ENCODE assay signal across 8 mouse cellular contexts in the genomic region with DNA sequence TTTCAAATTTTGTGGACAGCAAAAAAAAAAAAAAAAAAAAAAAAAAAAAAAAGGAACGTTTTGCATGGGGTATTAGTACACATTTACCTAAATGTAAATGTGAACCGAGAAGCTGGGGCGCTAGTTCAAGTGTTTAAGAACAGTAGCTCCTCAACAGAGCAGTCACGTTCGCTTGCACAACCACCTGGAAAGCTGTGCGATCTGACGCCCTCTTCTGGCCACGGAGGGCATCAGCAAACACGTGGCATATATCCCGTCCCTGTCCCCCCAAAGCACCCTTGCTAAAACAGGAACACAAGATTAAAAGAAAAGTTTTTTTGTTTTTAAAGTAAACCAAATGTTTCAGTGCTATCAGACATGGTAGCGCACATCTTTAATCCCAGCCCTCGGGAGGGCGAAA. TPM values are rescaled to one million over a fixed set of nuclear protein-coding genes. Genes with fewer than 3 reads are reported as not detected.
DNase-seq lines count a peak whose midpoint lies in the region; ATAC-seq and TF ChIP-seq lines count a peak whose summit lies in the region.

No protein-coding gene starts in this region.

- H3K27me3 ChIP-seq in forebrain, embryonic 16.5 days (replicated peaks; ENCODE audit: control insufficient read depth, insufficient read depth, low read length): no peaks in the 10 kb centered on the region
- no peaks in the 10 kb centered on the region for H3K27me3 ChIP-seq in kidney, postnatal 0 days (ENCODE audit: insufficient read depth, low read length)

- H3K36me3 ChIP-seq in forebrain, embryonic 16.5 days (ENCODE audit: control insufficient read depth, insufficient read depth): peaks cover 2% of the 10 kb centered on the region; the same call in 1 of the 2 replicates
- peaks cover 11% of the 10 kb centered on the region; the same call in 1 of the 2 replicates for H3K36me3 ChIP-seq in kidney, postnatal 0 days (ENCODE audit: insufficient read depth, low read length)
- H3K36me3 ChIP-seq in macrophage (ENCODE audit: inconsistent target): 0 out of 2 replicates have a peak, but pooled peaks cover 6% of the 10 kb centered on the region

- peak overlapping the region; percentile 97 for H3K4me3 ChIP-seq in forebrain, embryonic 16.5 days (replicated peaks; ENCODE audit: low read length)
- H3K4me3 ChIP-seq in kidney, postnatal 0 days (replicated peaks; ENCODE audit: low read depth, low read length): peak overlapping the region; percentile 96
- peak overlapping the region; percentile 53 for H3K4me3 ChIP-seq in macrophage (ENCODE audit: inconsistent target)

- peak overlapping the region; percentile 81 for H3K4me2 ChIP-seq in forebrain, embryonic 16.5 days (ENCODE audit: low read length)
- H3K4me2 ChIP-seq in kidney, postnatal 0 days (ENCODE audit: low read length): peak overlapping the region; percentile 55

- TF ChIP-seq CTCF in brain, embryonic 14.5 days (IDR thresholded peaks at IDR 0.05; ENCODE audit: borderline replicate concordance, extremely low read depth, insufficient read depth, insufficient read length): peak; percentile 69
- TF ChIP-seq CTCF in kidney, postnatal 0 days (IDR thresholded peaks at IDR 0.05; ENCODE audit: low read depth): peak; percentile 71

- no peak overlapping the region for H3K27ac ChIP-seq in forebrain, embryonic 16.5 days (ENCODE audit: low read length)
- H3K27ac ChIP-seq in kidney, postnatal 0 days: peak overlapping the region; percentile 96
- peak overlapping the region; percentile 37 for H3K27ac ChIP-seq in macrophage

- peak overlapping the region; percentile 92; the same call in 1 of the 2 replicates for H3K9ac ChIP-seq in forebrain, embryonic 16.5 days (replicated peaks; ENCODE audit: low read depth, low read length)
- H3K9ac ChIP-seq in kidney, postnatal 0 days (ENCODE audit: low read depth, low read length): peak overlapping the region; percentile 92

- TF ChIP-seq POLR2A in brain, embryonic 14.5 days (IDR thresholded peaks at IDR 0.05; ENCODE audit: borderline replicate concordance, extremely low read depth, insufficient read depth, insufficient read length, poor library complexity, severe bottlenecking): no peak

- WGBS in forebrain, embryonic 16.5 days: 23% methylated on average over 13 of the region's 13 CpGs
- 27% methylated on average over 13 of the region's 13 CpGs for WGBS in kidney, postnatal 0 days
- 26% methylated on average over 13 of the region's 13 CpGs for WGBS in macrophage (ENCODE audit: missing documents)

- H3K79me2 ChIP-seq in macrophage (ENCODE audit: inconsistent target): peaks cover 54% of the 10 kb centered on the region

- DNase-seq in right cerebral cortex, postnatal 14 days: peak; percentile 34
- no peak for DNase-seq in right cerebral cortex, adult 2 months (ENCODE audit: low spot score in 2 of 2)
- DNase-seq in brain, embryonic 14.5 days (ENCODE audit: low read depth): peak; percentile 49
- DNase-seq in kidney, postnatal 0 days (ENCODE audit: low spot score): peak; percentile 63
- DNase-seq in spleen, postnatal 14 days (ENCODE audit: low spot score in 2 of 2): peak; percentile 9 to 41

- H3K4me1 ChIP-seq in forebrain, embryonic 16.5 days (replicated peaks; ENCODE audit: control insufficient read depth, insufficient read depth, low read length): peaks cover 15% of the 10 kb centered on the region
- no peaks in the 10 kb centered on the region for H3K4me1 ChIP-seq in kidney, postnatal 0 days (replicated peaks; ENCODE audit: insufficient read depth, low read length)

- no peaks in the 10 kb centered on the region for H3K9me3 ChIP-seq in forebrain, embryonic 16.5 days (ENCODE audit: control insufficient read depth, low read length)
- no peaks in the 10 kb centered on the region for H3K9me3 ChIP-seq in kidney, postnatal 0 days (replicated peaks; ENCODE audit: low read length)

- ATAC-seq in forebrain, embryonic 16.5 days: no peak
- no peak for ATAC-seq in kidney, postnatal 0 days (replicated peaks; ENCODE audit: low FRiP score, low read depth)
- no peak for ATAC-seq in activated CD4-positive, CD25-positive, alpha-beta regulatory T cell, adult 4 months

RNA-seq across cellular contexts. Expression of gene Nfx1, which starts 1.0 kb away (rescaled TPM):
- polyA plus RNA-seq in brain, embryonic 14.5 days (2012; rRNA removed): 107 and 111 TPM in 2 replicates
- polyA plus RNA-seq in forebrain, embryonic 16.5 days (2015; fragmentation: Nextera tagmentation; extraction: Ambion mirVana): 133 and 141 TPM in 2 replicates
- polyA plus RNA-seq in kidney, postnatal 0 days (2015; fragmentation: Nextera tagmentation; extraction: Ambion mirVana): 55.1 and 56.5 TPM in 2 replicates
- 100 to 1,000 TPM in 24 of 26 experiments, 10 to 100 TPM in 2; 80.6 to 316 (median 219) TPM for total RNA-seq in macrophage (2018; cell fraction: chromatin; rRNA removed)
- 10 to 100 TPM; 11.6 to 34.9 (median 24.6) TPM for total RNA-seq in macrophage (2018; cell fraction: cytosol; rRNA removed)
- 100 to 1,000 TPM in 16 of 26 experiments, 10 to 100 TPM in 10; 59.9 to 193 (median 116) TPM for total RNA-seq in macrophage (2018; cell fraction: nucleus; rRNA removed)
- 29.4 to 34.2 TPM (median 32.2 TPM) in 3 replicates for polyA plus RNA-seq in macrophage (2018)
- 10 to 100 TPM; 92.3 to 93.9 TPM for polyA plus RNA-seq in activated CD4-positive, CD25-positive, alpha-beta regulatory T cell, adult 4 months (2017; shearing (Covaris generic))

RNA-seq across cellular contexts. Expression of gene Chmp5, which starts 23.5 kb away (rescaled TPM):
- polyA plus RNA-seq in brain, embryonic 14.5 days (2012; rRNA removed): 94.0 and 97.4 TPM in 2 replicates
- 167 and 183 TPM in 2 replicates for polyA plus RNA-seq in forebrain, embryonic 16.5 days (2015; fragmentation: Nextera tagmentation; extraction: Ambion mirVana)
- 160 and 164 TPM in 2 replicates for polyA plus RNA-seq in kidney, postnatal 0 days (2015; fragmentation: Nextera tagmentation; extraction: Ambion mirVana)
- total RNA-seq in macrophage (2018; cell fraction: chromatin; rRNA removed): 10 to 100 TPM in 22 of 26 experiments, 1 to 10 TPM in 4; 5.4 to 26.4 (median 16.8) TPM
- total RNA-seq in macrophage (2018; cell fraction: cytosol; rRNA removed): 100 to 1,000 TPM in 19 of 26 experiments, 10 to 100 TPM in 7; 88.4 to 123 (median 104) TPM
- 10 to 100 TPM; 17.8 to 66.7 (median 41.0) TPM for total RNA-seq in macrophage (2018; cell fraction: nucleus; rRNA removed)
- polyA plus RNA-seq in macrophage (2018): 121 to 130 TPM (median 127 TPM) in 3 replicates
- 100 to 1,000 TPM; 121 to 129 TPM for polyA plus RNA-seq in activated CD4-positive, CD25-positive, alpha-beta regulatory T cell, adult 4 months (2017; shearing (Covaris generic))

RNA-seq across cellular contexts. Expression of gene Bag1, which starts 23.6 kb away (rescaled TPM):
- polyA plus RNA-seq in brain, embryonic 14.5 days (2012; rRNA removed): 97.9 and 117 TPM in 2 replicates
- polyA plus RNA-seq in forebrain, embryonic 16.5 days (2015; fragmentation: Nextera tagmentation; extraction: Ambion mirVana): 180 and 214 TPM in 2 replicates
- polyA plus RNA-seq in kidney, postnatal 0 days (2015; fragmentation: Nextera tagmentation; extraction: Ambion mirVana): 284 and 295 TPM in 2 replicates
- 10 to 100 TPM in 25 of 26 experiments, 1 to 10 TPM in 1; 8.9 to 77.4 (median 28.2) TPM for total RNA-seq in macrophage (2018; cell fraction: chromatin; rRNA removed)
- 100 to 1,000 TPM; 140 to 227 (median 185) TPM for total RNA-seq in macrophage (2018; cell fraction: cytosol; rRNA removed)
- total RNA-seq in macrophage (2018; cell fraction: nucleus; rRNA removed): 100 to 1,000 TPM in 1 of 26 experiments, 10 to 100 TPM in 25; 22.8 to 106 (median 52.4) TPM
- polyA plus RNA-seq in macrophage (2018): 163 to 229 TPM (median 217 TPM) in 3 replicates
- polyA plus RNA-seq in activated CD4-positive, CD25-positive, alpha-beta regulatory T cell, adult 4 months (2017; shearing (Covaris generic)): 10 to 100 TPM; 11.5 to 15.0 TPM

RNA-seq across cellular contexts. Expression of gene Spink4, which starts 51.9 kb away (rescaled TPM):
- polyA plus RNA-seq in brain, embryonic 14.5 days (2012; rRNA removed): 0.59 and 0.68 TPM in 2 replicates
- not detected in 2 replicates for polyA plus RNA-seq in forebrain, embryonic 16.5 days (2015; fragmentation: Nextera tagmentation; extraction: Ambion mirVana)
- 0.41 and 1.0 TPM in 2 replicates for polyA plus RNA-seq in kidney, postnatal 0 days (2015; fragmentation: Nextera tagmentation; extraction: Ambion mirVana)
- not detected for total RNA-seq in macrophage (2018; cell fraction: chromatin; rRNA removed)
- total RNA-seq in macrophage (2018; cell fraction: cytosol; rRNA removed): not detected
- total RNA-seq in macrophage (2018; cell fraction: nucleus; rRNA removed): not detected
- polyA plus RNA-seq in macrophage (2018): not detected in 3 replicates
- polyA plus RNA-seq in activated CD4-positive, CD25-positive, alpha-beta regulatory T cell, adult 4 months (2017; shearing (Covaris generic)): not detected

Comparison
In these comparisons a context has a peak if more than half of its experiments do, and no peak if none do; other contexts are left out.
1. DNase-seq: peak in right cerebral cortex, postnatal 14 days (single experiment), brain, embryonic 14.5 days (single experiment), kidney, postnatal 0 days (single experiment) and spleen, postnatal 14 days (2 of 2); none in right cerebral cortex, adult 2 months (0 of 2).
2. Peak in every context shown above with its lines, with median percentiles within 50 percentile points of each other: H3K4me3 ChIP-seq.